Mouse (Mus musculus) lung, embryonic 16.5 days (tissue): ENCODE data around the gene Zfp12. TPM values are rescaled to one million over a fixed set of nuclear protein-coding genes. Genes with fewer than 3 reads are reported as not detected.

ENCODE experiments used
- ATAC-seq: fragments of 200-750 bp; cut with Nextera tagmentation; 2 replicates; pipeline ENCODE4 v1.8.0; 2017; ENCODE audit warnings: low read depth, mild to moderate bottlenecking, moderate library complexity
- H3K27ac ChIP-seq: fragments of 300-500 bp; sonication (generic); 2 replicates; pipeline ENCODE4 v1.5.1; 2014; ENCODE audit warnings: mild to moderate bottlenecking, control low read depth, low read length
- H3K27me3 ChIP-seq: fragments of 300-500 bp; sonication (generic); 2 replicates; pipeline ENCODE4 v1.6.1; 2014; ENCODE audit warnings: low read depth, low read length, mixed read lengths; ENCODE audit not compliant: control insufficient read depth, insufficient read depth
- H3K36me3 ChIP-seq: fragments of 300-500 bp; sonication (generic); 2 replicates; pipeline ENCODE4 v1.6.1; 2014; ENCODE audit warnings: low read length; ENCODE audit not compliant: control insufficient read depth, insufficient read depth
- H3K4me1 ChIP-seq: fragments of 300-500 bp; sonication (generic); replicated peaks from 2 replicates; pipeline ENCODE4 v1.6.1; 2014; ENCODE audit warnings: low read length, mixed read lengths; ENCODE audit not compliant: control insufficient read depth, insufficient read depth
- H3K4me2 ChIP-seq: fragments of 300-500 bp; sonication (generic); 2 replicates; pipeline ENCODE4 v1.6.1; 2014; ENCODE audit warnings: low read depth, low read length, control low read depth
- H3K4me3 ChIP-seq: fragments of 300-500 bp; sonication (generic); 2 replicates; pipeline ENCODE4 v1.5.1; 2014; ENCODE audit warnings: mild to moderate bottlenecking, low read length, control low read depth
- H3K9ac ChIP-seq: fragments of 300-500 bp; sonication (generic); 2 replicates; pipeline ENCODE4 v1.6.1; 2014; ENCODE audit warnings: low read length, control low read depth
- H3K9me3 ChIP-seq: fragments of 300-500 bp; sonication (generic); 2 replicates; pipeline ENCODE4 v1.6.1; 2016; ENCODE audit warnings: low read length; ENCODE audit not compliant: control insufficient read depth
- WGBS: fragments of 180-500 bp; shearing (Covaris S2); extraction: QIAGEN DNeasy Blood & Tissue Kit; methylation state at CpG from one replicate; pipeline ENCODE4 v1.1.7; 2014; 5-methylcytosine and 5-hydroxymethylcytosine counted together
- polyA plus RNA-seq: library from polyadenylated mRNA; unstranded; fragments of >200 nt; fragmentation: Nextera tagmentation; extraction: Ambion mirVana; gene quantifications from 2 replicates; pipeline ENCODE4 v1.2.1, GENCODE M21; 2015

The Zfp12 gene
- polyA plus RNA-seq, 1 experiment from 2014 or later = 13.9 TPM

DNA sequence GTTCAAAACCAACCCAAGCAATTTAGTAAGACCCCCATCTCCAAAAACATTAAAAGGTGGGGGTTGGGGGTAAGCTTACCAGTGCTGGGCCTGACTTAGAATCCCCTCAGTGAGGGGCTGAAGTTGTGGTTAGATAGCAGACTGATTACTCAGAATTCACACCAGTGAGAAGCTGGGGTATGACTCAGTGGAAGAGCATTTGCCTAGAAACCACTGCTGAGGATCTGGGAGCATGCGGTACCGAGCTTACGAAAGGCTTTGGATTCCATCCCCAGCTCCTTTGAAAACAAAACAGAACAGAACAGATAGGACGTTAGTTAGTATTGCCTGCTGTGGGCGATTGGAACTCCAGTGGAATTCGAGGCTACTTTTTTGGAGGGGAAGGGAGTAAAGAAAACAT, 36.7 kb downstream of the Zfp12 start:
- Histone ChIP-seq H3K4me2 (no peak overlapping the region), H3K4me3 (no peak overlapping the region), H3K9ac (no peak overlapping the region), H3K27ac (no peak overlapping the region), H3K27me3 (peaks cover 3% of the 10 kb centered on the region; the same call in 1 of the 2 replicates), H3K36me3 (no peaks in the 10 kb centered on the region), H3K4me1 (peaks cover 11% of the 10 kb centered on the region), H3K9me3 (no peaks in the 10 kb centered on the region)
- ATAC-seq = no peak
- WGBS = 81% methylated on average over 6 of the region's 6 CpGs

DNA sequence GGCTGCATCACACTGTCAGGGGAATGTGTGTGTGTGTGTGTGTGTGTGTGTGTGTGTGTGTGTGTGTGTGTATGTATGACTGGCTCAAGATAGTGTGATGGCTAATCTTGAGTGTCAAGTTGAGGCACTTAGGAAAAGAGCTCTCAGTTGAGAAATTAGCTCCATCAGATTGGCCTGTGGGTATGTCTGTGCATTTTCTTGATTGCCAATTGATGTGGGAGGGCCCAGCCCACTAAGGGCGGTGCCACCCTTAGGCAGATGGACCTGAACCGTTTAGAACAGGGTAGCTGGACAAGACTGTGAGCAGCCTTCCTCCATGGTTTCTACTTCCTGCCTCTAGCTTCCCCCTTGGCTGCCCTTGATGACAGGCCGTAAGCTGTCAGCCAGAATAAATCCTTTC, 37.1 kb downstream of the Zfp12 start:
- Histone ChIP-seq H3K27me3 (peaks cover 3% of the 10 kb centered on the region; the same call in 1 of the 2 replicates), H3K4me3 (no peak overlapping the region), H3K9me3 (no peaks in the 10 kb centered on the region), H3K4me1 (peaks cover 11% of the 10 kb centered on the region), H3K9ac (no peak overlapping the region), H3K4me2 (no peak overlapping the region), H3K27ac (no peak overlapping the region), H3K36me3 (no peaks in the 10 kb centered on the region)
- no peak for ATAC-seq
- 73% methylated on average over 3 of the region's 3 CpGs for WGBS

DNA sequence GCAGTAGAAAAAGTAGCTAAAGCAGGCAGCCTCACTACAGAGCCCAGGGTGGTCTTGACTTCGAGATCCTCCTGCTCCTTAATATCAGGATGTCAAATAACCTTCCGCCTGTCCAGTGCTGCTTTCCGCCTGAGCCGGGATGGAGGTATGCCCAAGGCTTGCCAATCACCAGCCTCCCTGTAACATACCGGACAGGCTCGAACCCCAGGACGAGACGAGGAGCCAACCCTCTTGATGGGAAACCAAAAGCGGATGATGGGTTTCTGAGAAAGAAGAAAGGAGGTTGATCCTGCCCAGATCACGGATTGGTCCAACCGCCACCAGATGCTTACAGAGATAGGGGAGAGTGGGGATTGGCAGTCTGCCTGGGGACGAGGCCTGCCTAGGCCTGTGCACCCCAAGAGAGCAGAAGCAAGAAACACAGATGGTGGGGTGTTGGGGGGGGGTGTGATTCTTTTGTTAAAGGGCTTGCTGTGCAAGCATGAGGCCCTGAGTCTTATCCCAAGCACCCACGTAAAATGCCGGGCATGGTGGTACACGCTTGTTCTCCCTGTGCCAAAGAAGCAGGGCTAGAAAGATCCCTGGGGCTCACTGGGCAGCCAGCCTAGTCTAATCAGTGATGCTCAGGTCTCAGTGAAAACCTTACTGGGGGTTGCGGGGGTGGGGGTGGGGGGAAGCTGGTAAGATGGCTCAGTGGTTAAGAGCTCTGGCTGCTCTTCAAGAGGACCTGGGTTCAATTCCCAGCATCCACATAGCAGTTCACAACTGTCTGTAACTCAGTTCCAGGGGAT, 37.8 kb downstream of the Zfp12 start:
- ATAC-seq = no peak
- Histone ChIP-seq H3K27ac (no peak overlapping the region), H3K9me3 (no peaks in the 10 kb centered on the region), H3K27me3 (peaks cover 8% of the 10 kb centered on the region; the same call in 1 of the 2 replicates), H3K4me1 (peaks cover 11% of the 10 kb centered on the region), H3K4me2 (no peak overlapping the region), H3K36me3 (no peaks in the 10 kb centered on the region), H3K9ac (no peak overlapping the region), H3K4me3 (no peak overlapping the region)
- 85% methylated on average over 16 of the region's 16 CpGs for WGBS

DNA sequence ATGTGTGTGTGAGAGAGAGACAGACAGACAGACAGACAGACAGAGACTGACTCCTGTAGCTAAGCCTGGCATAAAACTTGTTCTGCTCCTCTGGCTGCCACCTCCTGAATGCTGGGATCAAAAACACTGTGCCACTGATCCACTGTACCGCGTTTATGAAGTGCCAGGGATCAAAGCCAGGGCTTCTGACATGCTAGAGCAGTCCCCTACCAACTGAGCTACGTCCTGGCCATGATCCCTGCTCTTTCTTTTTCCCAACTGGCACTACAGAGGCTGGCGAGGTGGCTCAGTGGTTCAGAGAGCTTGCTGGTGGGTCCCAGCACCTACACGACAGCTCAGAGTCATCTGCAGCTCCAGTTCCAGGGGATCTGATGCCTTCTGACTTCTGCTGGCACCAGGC, 40.8 kb downstream of the Zfp12 start:
- Histone ChIP-seq H3K4me3 (no peak overlapping the region), H3K4me1 (peaks cover under 1% of the 10 kb centered on the region; the same call in 1 of the 2 replicates), H3K27ac (no peak overlapping the region), H3K36me3 (no peaks in the 10 kb centered on the region), H3K4me2 (no peak overlapping the region), H3K9ac (no peak overlapping the region), H3K9me3 (no peaks in the 10 kb centered on the region), H3K27me3 (peaks cover 20% of the 10 kb centered on the region)
- WGBS = 39% methylated on average over 5 of the region's 5 CpGs
- ATAC-seq = no peak

DNA sequence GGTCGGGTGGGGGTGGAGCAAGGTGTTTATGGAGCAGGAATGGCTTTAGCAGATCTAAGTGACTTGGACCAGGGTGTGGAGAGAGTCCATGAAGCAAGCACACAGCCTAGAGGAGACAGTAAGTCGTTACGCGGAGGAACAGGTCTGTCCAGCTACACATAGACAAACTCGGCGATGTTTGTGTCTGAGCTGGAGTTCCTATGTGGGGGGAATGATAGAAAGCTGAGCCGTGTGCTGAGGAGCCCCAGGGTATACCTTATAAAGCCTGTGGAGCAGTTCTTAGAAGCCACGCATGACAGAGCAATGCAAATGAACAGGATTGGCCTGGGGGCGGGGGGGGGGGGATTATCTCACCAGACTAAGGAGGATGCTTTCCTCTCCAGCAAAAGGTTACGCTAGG, 44.3 kb downstream of the Zfp12 start:
- no peak overlapping the region for H3K4me2 ChIP-seq
- no peak overlapping the region for H3K4me3 ChIP-seq
- WGBS = 36% methylated on average over 10 of the region's 10 CpGs
- H3K9ac ChIP-seq = no peak overlapping the region
- no peaks in the 10 kb centered on the region for H3K4me1 ChIP-seq
- H3K27ac ChIP-seq = no peak overlapping the region
- ATAC-seq = no peak
- H3K9me3 ChIP-seq = no peaks in the 10 kb centered on the region
- H3K27me3 ChIP-seq = peaks cover 30% of the 10 kb centered on the region
- H3K36me3 ChIP-seq = no peaks in the 10 kb centered on the region

DNA sequence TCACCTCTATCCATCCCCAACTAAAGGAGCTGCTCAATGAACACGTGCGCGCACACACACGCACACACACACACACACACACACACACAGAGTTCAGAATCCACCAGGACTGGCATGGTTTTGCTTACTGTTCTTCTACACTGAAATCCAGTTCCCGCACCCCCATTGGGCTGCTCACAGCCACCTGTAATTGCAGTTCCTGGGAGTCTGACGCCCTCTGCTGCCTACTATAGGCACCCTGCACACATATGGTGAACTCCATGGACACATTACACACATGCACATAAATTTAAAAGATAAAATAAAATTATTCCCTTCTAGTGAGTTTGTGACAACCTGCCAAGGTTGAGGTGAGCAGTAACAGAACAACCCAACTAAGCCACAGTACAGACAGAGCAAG, 49.8 kb downstream of the Zfp12 start:
- H3K9ac ChIP-seq = no peak overlapping the region
- peaks cover 53% of the 10 kb centered on the region for H3K27me3 ChIP-seq
- no peak overlapping the region for H3K4me2 ChIP-seq
- H3K4me1 ChIP-seq = peaks cover 5% of the 10 kb centered on the region; the same call in 1 of the 2 replicates
- no peaks in the 10 kb centered on the region for H3K9me3 ChIP-seq
- H3K27ac ChIP-seq = no peak overlapping the region
- no peak for ATAC-seq
- no peaks in the 10 kb centered on the region for H3K36me3 ChIP-seq
- no peak overlapping the region for H3K4me3 ChIP-seq
- 32% methylated on average over 6 of the region's 6 CpGs for WGBS

DNA sequence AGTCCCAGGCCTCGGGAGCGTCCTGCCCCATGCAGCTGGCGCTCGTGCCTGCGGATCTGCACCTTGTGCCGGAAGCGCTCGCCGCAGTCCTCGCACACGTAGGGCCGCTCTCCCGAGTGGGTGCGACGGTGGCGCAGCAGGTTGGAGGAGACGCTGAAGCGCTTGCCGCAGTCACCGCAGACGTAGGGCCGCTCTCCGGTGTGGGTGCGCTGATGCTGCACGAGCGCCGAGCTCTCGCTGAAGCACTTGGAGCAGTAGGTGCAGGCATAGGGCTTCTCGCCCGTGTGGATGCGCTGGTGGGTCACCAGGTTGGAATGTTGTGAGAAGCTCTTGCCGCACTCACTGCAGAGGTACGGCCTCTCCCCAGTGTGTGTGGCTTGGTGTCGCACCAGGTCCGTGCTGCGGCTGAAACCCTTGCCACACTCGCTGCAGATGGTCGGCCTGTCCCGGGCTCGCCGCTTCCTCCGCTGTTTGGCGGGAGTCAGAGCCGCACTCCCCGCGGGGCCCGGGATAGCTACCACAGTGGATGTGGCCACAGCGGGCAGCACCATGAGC, 52.9 kb downstream of the Zfp12 start:
- Histone ChIP-seq H3K9me3 (no peaks in the 10 kb centered on the region), H3K4me1 (peaks cover 6% of the 10 kb centered on the region; the same call in 1 of the 2 replicates), H3K27ac (no peak overlapping the region), H3K4me3 (peak overlapping the region; percentile 36), H3K27me3 (peaks cover 59% of the 10 kb centered on the region), H3K9ac (peak overlapping the region; percentile 7; the same call in 1 of the 2 replicates), H3K36me3 (no peaks in the 10 kb centered on the region), H3K4me2 (peak overlapping the region; percentile 51)
- ATAC-seq = peak; percentile 34
- WGBS = 2% methylated on average over 48 of the region's 48 CpGs

DNA sequence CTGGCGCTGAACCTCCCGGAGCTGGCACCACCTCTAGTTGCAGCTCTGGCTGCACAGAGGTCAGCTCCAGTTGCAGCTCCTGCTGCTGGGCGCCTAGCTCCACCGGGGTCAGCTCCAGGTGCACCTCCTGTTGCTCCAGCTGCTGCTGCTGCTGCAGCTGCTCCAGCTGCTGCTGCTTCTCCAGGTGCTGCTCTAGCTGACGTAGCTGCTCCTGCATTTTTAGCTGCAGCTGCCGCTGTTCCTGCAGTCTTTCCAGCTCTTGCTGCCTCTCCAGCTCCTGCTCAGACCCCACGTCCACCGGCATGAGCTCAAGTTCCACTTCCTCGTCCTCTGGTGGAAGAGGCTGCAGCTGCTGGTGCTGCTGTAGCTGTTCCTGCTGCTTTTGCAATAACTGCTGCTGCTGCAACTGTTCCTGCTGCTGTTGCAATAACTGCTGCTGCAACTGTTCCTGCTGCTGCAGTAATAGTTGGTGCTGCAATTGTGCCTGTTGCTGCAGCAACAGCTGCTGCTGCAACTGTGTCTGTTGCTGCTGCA, 53.5 kb downstream of the Zfp12 start:
- H3K27me3 ChIP-seq = peaks cover 65% of the 10 kb centered on the region
- peak overlapping the region; percentile 36 for H3K4me3 ChIP-seq
- no peaks in the 10 kb centered on the region for H3K9me3 ChIP-seq
- H3K36me3 ChIP-seq = no peaks in the 10 kb centered on the region
- H3K9ac ChIP-seq = peak overlapping the region; percentile 7; the same call in 1 of the 2 replicates
- whole genome bisulfite sequencing = 6% methylated on average over 9 of the region's 9 CpGs
- H3K27ac ChIP-seq = no peak overlapping the region
- peaks cover 12% of the 10 kb centered on the region for H3K4me1 ChIP-seq
- H3K4me2 ChIP-seq = peak overlapping the region; percentile 51; the same call in 1 of the 2 replicates
- no peak for ATAC-seq

DNA sequence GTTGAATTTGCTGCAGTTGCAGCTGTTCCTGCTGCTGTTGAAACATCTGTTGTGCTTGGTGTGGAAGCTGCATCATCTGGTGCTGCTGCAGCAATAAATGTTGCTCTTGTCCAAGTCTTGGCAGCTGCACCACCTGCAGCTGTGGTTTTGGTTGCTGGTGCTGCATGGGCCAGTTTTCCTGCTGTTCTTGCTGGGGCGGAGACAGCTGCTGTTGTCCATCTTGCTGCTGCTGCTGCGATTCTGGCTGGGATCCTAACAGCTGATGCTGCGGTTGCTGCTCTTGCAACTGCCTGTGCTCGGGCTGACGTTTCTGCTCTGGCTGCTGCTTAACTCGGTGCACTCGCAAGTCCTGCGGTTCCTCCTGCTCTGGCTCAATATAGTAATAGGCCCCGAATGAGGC, 54.3 kb downstream of the Zfp12 start:
- ATAC-seq = no peak
- Histone ChIP-seq H3K9ac (no peak overlapping the region), H3K4me2 (no peak overlapping the region), H3K27me3 (peaks cover 73% of the 10 kb centered on the region), H3K9me3 (no peaks in the 10 kb centered on the region), H3K36me3 (no peaks in the 10 kb centered on the region), H3K4me1 (peaks cover 13% of the 10 kb centered on the region), H3K27ac (no peak overlapping the region), H3K4me3 (no peak overlapping the region)
- 64% methylated on average over 9 of the region's 9 CpGs for WGBS
